In the genomic region with DNA sequence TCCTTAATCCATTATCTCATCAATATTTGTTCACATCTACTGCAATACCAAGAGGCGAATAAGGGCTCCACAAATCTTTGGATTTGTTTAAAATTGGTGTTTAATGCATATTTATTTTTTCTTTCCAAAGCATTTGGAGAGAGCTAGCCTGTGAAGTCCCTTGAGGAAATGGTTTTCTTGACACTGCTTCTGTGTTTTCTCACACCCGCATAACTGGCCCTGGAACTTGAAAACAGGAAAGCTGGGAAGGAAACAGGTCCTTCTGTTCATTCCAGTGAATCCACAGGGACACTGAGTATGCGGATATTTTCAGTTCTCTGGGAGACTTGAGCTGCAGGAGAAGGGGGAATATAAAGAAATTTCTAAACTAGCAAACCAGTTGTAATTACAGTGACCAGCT, we compare ENCODE assay signal across 17 mouse cellular contexts.
A peak's percentile ranks its signal among the peaks of the same experiment; 100 is the strongest.
DNase-seq lines count a peak whose midpoint lies in the region; ATAC-seq lines count a peak whose summit lies in the region.
"Had no signal": no experiment of that assay in that cellular context is flagged by ENCODE, and none has a peak within 500 bp of the region (broad histone marks: within the 10 kb centered on the region; RNA-seq: fewer than 3 reads in every experiment).

No protein-coding gene starts in this region.

- peak; percentile 11 to 50 for DNase-seq in heart, adult 18-20 months
- DNase-seq in MN1 (ENCODE audit: low spot score), result peak; percentile 8
- peak; percentile 3 for DNase-seq in embryo, embryonic 9.5 days (ENCODE audit: extremely low spot score)
- DNase-seq in urinary bladder, postnatal 10 days (ENCODE audit: low spot score), result no peak
- DNase-seq in thymus, adult 18-20 months, result no peak
- no peak for DNase-seq in left cerebral cortex, adult 11 months (ENCODE audit: low spot score)
- DNase-seq: B cell, adult 2 months; cerebellum, postnatal 14 days; layer of hippocampus, postnatal 36 days; lung, adult 2 months; right cerebral cortex, postnatal 14 days; thymus, postnatal 25 days had no signal

- H3K4me3 ChIP-seq in heart, embryonic 11.5 days (ENCODE audit: low read depth, low read length), result no peak overlapping the region
- no peak overlapping the region for H3K4me3 ChIP-seq in heart, embryonic 15.5 days
- H3K4me3 ChIP-seq: intestine, embryonic 15.5 days; limb, embryonic 15.5 days; myocyte had no signal

- no peak for ATAC-seq in heart, embryonic 11.5 days (replicated peaks; ENCODE audit: insufficient number of reproducible peaks, low FRiP score, low TSS enrichment)
- no peak for ATAC-seq in heart, embryonic 15.5 days (replicated peaks; ENCODE audit: insufficient number of reproducible peaks, insufficient read depth, low FRiP score, low read depth)
- ATAC-seq: intestine, embryonic 15.5 days had no signal

- no peak overlapping the region for H3K9ac ChIP-seq in heart, embryonic 11.5 days (ENCODE audit: low read depth, low read length)
- no peak overlapping the region for H3K9ac ChIP-seq in heart, embryonic 15.5 days
- H3K9ac ChIP-seq: intestine, embryonic 15.5 days; limb, embryonic 15.5 days had no signal

- no peaks in the 10 kb centered on the region for H3K4me1 ChIP-seq in heart, embryonic 11.5 days (ENCODE audit: control insufficient read depth, insufficient read depth, low read length)
- H3K4me1 ChIP-seq in heart, embryonic 15.5 days (replicated peaks), result no peaks in the 10 kb centered on the region
- H3K4me1 ChIP-seq: intestine, embryonic 15.5 days; limb, embryonic 15.5 days had no signal

- no peaks in the 10 kb centered on the region for H3K9me3 ChIP-seq in heart, embryonic 11.5 days (replicated peaks; ENCODE audit: control insufficient read depth, low read length)
- no peaks in the 10 kb centered on the region for H3K9me3 ChIP-seq in heart, embryonic 15.5 days (replicated peaks)
- H3K9me3 ChIP-seq: intestine, embryonic 15.5 days had no signal

- H3K27ac ChIP-seq in heart, embryonic 11.5 days (ENCODE audit: low read depth, low read length), result no peak overlapping the region
- peak overlapping the region; percentile 49 for H3K27ac ChIP-seq in heart, embryonic 15.5 days
- H3K27ac ChIP-seq: intestine, embryonic 15.5 days; limb, embryonic 15.5 days had no signal

- no peaks in the 10 kb centered on the region for H3K36me3 ChIP-seq in heart, embryonic 11.5 days (ENCODE audit: control insufficient read depth, insufficient read depth, low read length)
- no peaks in the 10 kb centered on the region for H3K36me3 ChIP-seq in heart, embryonic 15.5 days
- H3K36me3 ChIP-seq: intestine, embryonic 15.5 days; limb, embryonic 15.5 days had no signal

- no peaks in the 10 kb centered on the region for H3K27me3 ChIP-seq in heart, embryonic 11.5 days (ENCODE audit: control insufficient read depth, insufficient read depth, low read length)
- H3K27me3 ChIP-seq in heart, embryonic 15.5 days, result no peaks in the 10 kb centered on the region
- H3K27me3 ChIP-seq: intestine, embryonic 15.5 days; limb, embryonic 15.5 days had no signal

- H3K4me2 ChIP-seq in heart, embryonic 11.5 days, result no peak overlapping the region
- no peak overlapping the region for H3K4me2 ChIP-seq in heart, embryonic 15.5 days
- H3K4me2 ChIP-seq: intestine, embryonic 15.5 days; limb, embryonic 15.5 days had no signal

- 40% methylated on average over 3 of the region's 3 CpGs for WGBS in heart, embryonic 11.5 days (ENCODE audit: insufficient replicate concordance)
- WGBS in heart, embryonic 15.5 days, result 40% methylated on average over 3 of the region's 3 CpGs

Comparison
In these comparisons a context has a peak if more than half of its experiments do, and no peak if none do; other contexts are left out.
1. DNase-seq: peak in heart, adult 18-20 months (2 of 2), MN1 (single experiment) and embryo, embryonic 9.5 days (single experiment); none in urinary bladder, postnatal 10 days (single experiment), thymus, adult 18-20 months (0 of 2) and left cerebral cortex, adult 11 months (single experiment).